Mouse (Mus musculus): ENCODE data around the gene Tmem269. TPM values are rescaled to one million over a fixed set of nuclear protein-coding genes. Genes with fewer than 3 reads are reported as not detected.

Tmem269 gene
- total and polyA plus RNA-seq, 2 experiments from 2014 or later = 0.30 to 0.37 TPM

DNA sequence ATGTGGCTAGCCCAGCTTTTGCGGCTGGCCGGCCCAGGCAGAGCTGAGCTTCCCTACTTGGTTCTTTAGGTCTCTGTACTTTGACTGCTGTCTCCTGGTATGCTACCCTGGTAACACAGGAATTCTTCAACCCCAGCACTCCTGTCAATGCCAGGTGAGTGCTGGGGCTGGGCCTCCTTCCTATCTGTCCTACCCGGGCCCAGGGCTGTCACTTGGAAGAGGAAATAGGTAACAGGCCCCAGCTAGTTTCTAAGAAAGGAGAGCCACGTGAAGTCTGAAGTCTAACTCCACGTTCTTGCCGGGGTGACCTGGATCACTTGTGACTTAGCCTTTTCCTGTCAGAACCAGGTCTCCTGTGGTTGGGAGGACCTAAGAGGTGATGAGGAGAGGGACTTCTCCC lies 39.1 kb upstream of the Tmem269 start:
- TF ChIP-seq CTCF (IDR thresholded peaks at IDR 0.05; ENCODE audit: low read depth) = no peak
- Histone ChIP-seq H3K27me3 (ENCODE audit: insufficient read depth, low read length) (no peaks in the 10 kb centered on the region), H3K4me3 (ENCODE audit: low read length) (no peak overlapping the region), H3K4me1 (ENCODE audit: insufficient read depth, low read length) (peaks cover 11% of the 10 kb centered on the region; the same call in 1 of the 2 replicates), H3K9ac (replicated peaks; ENCODE audit: low read length) (no peak overlapping the region), H3K9me3 (ENCODE audit: low read length) (no peaks in the 10 kb centered on the region), H3K27ac (no peak overlapping the region), H3K36me3 (ENCODE audit: insufficient read depth, low read length) (no peaks in the 10 kb centered on the region), H3K4me2 (ENCODE audit: low read depth, low read length) (no peak overlapping the region)
- ATAC-seq = no peak
- WGBS = 80% methylated on average over 6 of the region's 6 CpGs
- no peak for DNase-seq (ENCODE audit: low spot score)

GRCm38 (mm10) chr4:119255351-119255750 lies 37.3 kb upstream of the Tmem269 start, which contains the start of gene Cldn19:
Gene Cldn19, plus strand, starts transcription at chr4:119255414.
- no peak for DNase-seq (ENCODE audit: low spot score)
- H3K9me3 ChIP-seq (ENCODE audit: low read length) = no peaks in the 10 kb centered on the region
- 55% methylated on average over 12 of the region's 12 CpGs for whole genome bisulfite sequencing
- peak within 1 kb of the TSS; percentile 42; the same call in 1 of the 2 replicates for H3K27ac ChIP-seq
- ATAC-seq = no peak
- no peaks in the 10 kb centered on the region for H3K36me3 ChIP-seq (ENCODE audit: insufficient read depth, low read length)
- 0 out of 2 replicates have a peak within 1 kb of the TSS, but pooled peaks have one; percentile 9 for H3K9ac ChIP-seq (replicated peaks; ENCODE audit: low read length)
- H3K27me3 ChIP-seq (ENCODE audit: insufficient read depth, low read length) = no peaks in the 10 kb centered on the region
- H3K4me1 ChIP-seq (ENCODE audit: insufficient read depth, low read length) = peaks cover 11% of the 10 kb centered on the region; the same call in 1 of the 2 replicates
- TF ChIP-seq CTCF (IDR thresholded peaks at IDR 0.05; ENCODE audit: low read depth) = no peak
- no peak within 1 kb of the TSS for H3K4me2 ChIP-seq (ENCODE audit: low read depth, low read length)
- H3K4me3 ChIP-seq (ENCODE audit: low read length) = no peak within 1 kb of the TSS

GRCm38 (mm10) chr4:119254012-119254618 lies 36.1 kb upstream of the Tmem269 start:
- Histone ChIP-seq H3K27ac (peak overlapping the region; percentile 42; the same call in 1 of the 2 replicates), H3K9me3 (ENCODE audit: low read length) (no peaks in the 10 kb centered on the region), H3K4me3 (ENCODE audit: low read length) (no peak overlapping the region), H3K36me3 (ENCODE audit: insufficient read depth, low read length) (no peaks in the 10 kb centered on the region), H3K4me1 (ENCODE audit: insufficient read depth, low read length) (peaks cover 11% of the 10 kb centered on the region; the same call in 1 of the 2 replicates), H3K27me3 (ENCODE audit: insufficient read depth, low read length) (no peaks in the 10 kb centered on the region), H3K4me2 (ENCODE audit: low read depth, low read length) (no peak overlapping the region), H3K9ac (replicated peaks; ENCODE audit: low read length) (0 out of 2 replicates have a peak overlapping the region, but pooled peaks have one; percentile 9)
- no peak for TF ChIP-seq CTCF (IDR thresholded peaks at IDR 0.05; ENCODE audit: low read depth)
- WGBS = 26% methylated on average over 9 of the region's 9 CpGs
- DNase-seq (ENCODE audit: low spot score) = peak; percentile 65
- ATAC-seq = peak; percentile 68

DNA sequence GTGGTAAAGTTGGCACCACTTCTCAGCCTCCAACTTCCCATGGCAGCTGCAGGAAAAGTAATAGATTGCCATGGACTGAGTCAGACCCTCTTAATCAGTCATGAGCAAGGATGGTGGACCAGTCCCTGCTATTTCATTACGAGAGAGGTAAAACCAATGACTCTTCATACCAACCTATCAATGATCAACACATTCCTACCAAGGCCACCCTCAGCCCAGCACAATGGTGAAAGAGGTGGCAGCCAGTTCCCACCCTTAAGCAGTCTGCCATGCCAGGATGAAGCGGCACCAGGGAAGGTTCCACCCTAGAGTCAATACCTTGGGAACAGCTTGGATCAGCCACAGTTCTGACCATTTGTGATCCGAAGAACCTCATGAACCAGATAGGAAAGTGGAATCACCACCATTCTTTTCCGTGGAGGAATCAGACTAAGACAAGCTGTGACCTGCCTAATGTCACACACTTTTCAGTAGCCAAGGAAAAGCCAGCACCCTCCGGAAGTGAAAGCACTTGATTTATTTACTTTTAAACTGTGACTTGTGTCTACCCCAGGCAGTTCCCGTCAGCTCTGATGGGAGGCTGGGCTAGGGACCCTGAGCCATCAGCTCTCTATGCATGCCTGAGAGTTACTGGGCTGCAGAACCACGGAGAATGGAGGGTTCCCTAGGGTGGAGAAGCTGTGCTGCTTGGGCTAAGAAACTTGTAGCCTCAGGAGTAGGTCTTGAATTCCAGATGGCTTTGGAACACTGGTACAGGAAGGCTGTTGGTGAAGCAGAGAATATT lies 34.2 kb upstream of the Tmem269 start:
- no peak overlapping the region for H3K4me3 ChIP-seq (ENCODE audit: low read length)
- H3K9me3 ChIP-seq (ENCODE audit: low read length) = no peaks in the 10 kb centered on the region
- ATAC-seq = no peak
- 69% methylated on average over 7 of the region's 7 CpGs for WGBS
- TF ChIP-seq CTCF (IDR thresholded peaks at IDR 0.05; ENCODE audit: low read depth) = no peak
- H3K4me1 ChIP-seq (ENCODE audit: insufficient read depth, low read length) = peaks cover 11% of the 10 kb centered on the region; the same call in 1 of the 2 replicates
- no peak overlapping the region for H3K9ac ChIP-seq (replicated peaks; ENCODE audit: low read length)
- no peaks in the 10 kb centered on the region for H3K27me3 ChIP-seq (ENCODE audit: insufficient read depth, low read length)
- DNase-seq (ENCODE audit: low spot score) = no peak
- H3K4me2 ChIP-seq (ENCODE audit: low read depth, low read length) = no peak overlapping the region
- no peak overlapping the region for H3K27ac ChIP-seq
- H3K36me3 ChIP-seq (ENCODE audit: insufficient read depth, low read length) = 0 out of 2 replicates have a peak, but pooled peaks cover 4% of the 10 kb centered on the region

DNA sequence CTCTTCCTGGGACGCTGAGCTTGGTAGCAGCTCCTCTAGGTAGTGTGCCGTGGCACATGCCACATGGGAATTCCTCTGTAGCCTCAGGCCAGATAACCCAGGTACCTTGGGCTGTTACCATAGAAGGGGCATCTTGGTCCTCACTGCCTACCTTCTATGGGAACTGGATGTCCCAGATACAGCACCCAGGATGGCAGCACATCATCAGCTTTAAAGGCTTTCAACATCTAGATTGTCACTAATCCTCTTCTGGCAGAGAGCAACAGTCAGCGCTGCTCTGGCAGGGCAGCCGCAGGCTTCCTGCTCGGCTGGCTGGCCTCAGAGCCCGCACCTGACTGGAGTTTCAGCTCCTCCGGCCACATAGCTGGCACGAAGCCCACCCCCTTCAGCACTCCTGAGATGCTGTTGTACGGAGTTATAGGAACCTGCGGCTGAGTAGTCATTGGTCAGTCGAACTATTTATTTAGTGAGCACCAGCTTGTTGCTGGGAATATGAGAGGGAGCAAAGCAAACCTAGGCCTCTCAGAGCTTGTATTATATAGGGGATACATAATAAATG lies 30.5 kb upstream of the Tmem269 start:
- Histone ChIP-seq H3K4me3 (ENCODE audit: low read length) (no peak overlapping the region), H3K9ac (replicated peaks; ENCODE audit: low read length) (no peak overlapping the region), H3K27ac (0 out of 2 replicates have a peak overlapping the region, but pooled peaks have one; percentile 32), H3K36me3 (ENCODE audit: insufficient read depth, low read length) (peaks cover 18% of the 10 kb centered on the region), H3K4me2 (ENCODE audit: low read depth, low read length) (no peak overlapping the region), H3K9me3 (ENCODE audit: low read length) (no peaks in the 10 kb centered on the region), H3K4me1 (ENCODE audit: insufficient read depth, low read length) (peaks cover 4% of the 10 kb centered on the region; the same call in 1 of the 2 replicates), H3K27me3 (ENCODE audit: insufficient read depth, low read length) (no peaks in the 10 kb centered on the region)
- TF ChIP-seq CTCF (IDR thresholded peaks at IDR 0.05; ENCODE audit: low read depth) = no peak
- ATAC-seq = no peak
- peak; percentile 24 for DNase-seq (ENCODE audit: low spot score)
- WGBS = 58% methylated on average over 11 of the region's 11 CpGs

GRCm38 (mm10) chr4:119247462-119248235 lies 29.6 kb upstream of the Tmem269 start:
- 23% methylated on average over 13 of the region's 13 CpGs for whole genome bisulfite sequencing
- H3K9ac ChIP-seq (replicated peaks; ENCODE audit: low read length) = no peak overlapping the region
- TF ChIP-seq CTCF (IDR thresholded peaks at IDR 0.05; ENCODE audit: low read depth) = peak; percentile 79

More at GRCm38 (mm10) chr4:119247462-119248235, 29.6 kb upstream of the Tmem269 start:
- DNase-seq (ENCODE audit: low spot score) (peak; percentile 70), ATAC-seq (peak; percentile 58)
- Histone ChIP-seq H3K4me2 (ENCODE audit: low read depth, low read length) (no peak overlapping the region), H3K36me3 (ENCODE audit: insufficient read depth, low read length) (peaks cover 23% of the 10 kb centered on the region), H3K27me3 (ENCODE audit: insufficient read depth, low read length) (no peaks in the 10 kb centered on the region), H3K27ac (peak overlapping the region; percentile 32; the same call in 1 of the 2 replicates), H3K4me1 (ENCODE audit: insufficient read depth, low read length) (peaks cover 4% of the 10 kb centered on the region; the same call in 1 of the 2 replicates), H3K4me3 (ENCODE audit: low read length) (no peak overlapping the region), H3K9me3 (ENCODE audit: low read length) (no peaks in the 10 kb centered on the region)
